Mouse (Mus musculus): Measurements from ENCODE around the gene Cox10. TPM values are rescaled to one million over a fixed set of nuclear protein-coding genes. Genes with fewer than 3 reads are reported as not detected.

Gene Cox10
- polyA plus RNA-seq, 1 experiment from 2014 or later = 21.9 TPM

DNA sequence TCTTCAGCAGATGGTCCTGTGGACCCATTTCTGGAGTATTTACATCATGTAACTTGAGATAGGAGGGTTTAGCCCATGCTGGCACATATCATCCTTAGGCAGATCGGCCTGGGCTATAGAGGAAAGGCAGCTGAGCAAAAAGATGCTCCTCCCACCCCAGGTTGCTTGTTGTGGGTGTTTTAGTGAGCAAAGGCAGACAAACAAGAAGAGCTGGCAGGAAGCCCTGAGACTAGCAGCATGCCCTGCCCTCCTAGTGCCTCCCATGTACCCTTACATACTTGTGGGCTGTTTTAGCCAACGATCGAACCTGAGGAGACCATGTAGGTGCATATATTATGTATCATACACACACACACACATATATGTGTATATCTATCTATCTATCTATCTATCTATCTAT lies 135.3 kb downstream of the Cox10 start:
- no peak overlapping the region for H3K27ac ChIP-seq
- no peak overlapping the region for H3K4me3 ChIP-seq
- WGBS = 91% methylated on average over 3 of the region's 3 CpGs
- no peak overlapping the region for H3K9ac ChIP-seq
- no peaks in the 10 kb centered on the region for H3K9me3 ChIP-seq
- no peak for ATAC-seq (ENCODE audit: low FRiP score, low read depth)
- no peaks in the 10 kb centered on the region for H3K27me3 ChIP-seq (replicated peaks)
- H3K4me1 ChIP-seq = no peaks in the 10 kb centered on the region
- no peak overlapping the region for H3K4me2 ChIP-seq (replicated peaks)
- H3K36me3 ChIP-seq = no peaks in the 10 kb centered on the region

DNA sequence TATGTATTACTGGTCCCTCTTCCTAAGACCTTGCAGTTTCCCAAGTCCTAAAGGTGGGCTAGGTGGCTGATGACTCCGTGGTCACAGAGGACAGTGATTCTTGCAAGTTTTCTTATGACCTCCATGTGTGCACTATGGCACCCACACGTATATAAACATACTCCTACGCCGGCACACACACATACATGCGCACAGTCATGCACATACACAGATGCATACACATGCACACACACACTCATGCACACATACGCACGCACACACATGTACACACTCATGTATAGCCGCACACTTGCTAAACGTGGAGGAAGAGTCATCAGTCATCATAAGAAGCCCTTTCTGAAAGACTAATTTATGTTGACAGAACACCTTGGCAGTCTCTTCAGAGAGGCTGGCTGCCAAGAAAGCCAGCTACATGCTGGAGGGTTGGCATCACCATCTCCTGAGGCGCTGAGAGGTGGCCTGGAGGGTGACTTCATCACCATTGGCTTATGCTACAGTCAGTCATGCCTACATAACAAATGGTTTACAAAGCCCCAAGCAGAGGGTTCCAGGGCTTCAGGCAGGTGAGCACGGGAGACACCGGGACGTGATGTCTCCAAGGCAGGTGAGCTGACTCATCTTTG lies 135.9 kb downstream of the Cox10 start:
- H3K4me3 ChIP-seq = no peak overlapping the region
- H3K36me3 ChIP-seq = no peaks in the 10 kb centered on the region
- H3K27me3 ChIP-seq (replicated peaks) = 0 out of 2 replicates have a peak, but pooled peaks cover 4% of the 10 kb centered on the region
- no peak overlapping the region for H3K4me2 ChIP-seq (replicated peaks)
- no peaks in the 10 kb centered on the region for H3K9me3 ChIP-seq
- no peak overlapping the region for H3K9ac ChIP-seq
- no peak for ATAC-seq (ENCODE audit: low FRiP score, low read depth)
- H3K27ac ChIP-seq = no peak overlapping the region
- 93% methylated on average over 13 of the region's 13 CpGs for WGBS
- no peaks in the 10 kb centered on the region for H3K4me1 ChIP-seq

DNA sequence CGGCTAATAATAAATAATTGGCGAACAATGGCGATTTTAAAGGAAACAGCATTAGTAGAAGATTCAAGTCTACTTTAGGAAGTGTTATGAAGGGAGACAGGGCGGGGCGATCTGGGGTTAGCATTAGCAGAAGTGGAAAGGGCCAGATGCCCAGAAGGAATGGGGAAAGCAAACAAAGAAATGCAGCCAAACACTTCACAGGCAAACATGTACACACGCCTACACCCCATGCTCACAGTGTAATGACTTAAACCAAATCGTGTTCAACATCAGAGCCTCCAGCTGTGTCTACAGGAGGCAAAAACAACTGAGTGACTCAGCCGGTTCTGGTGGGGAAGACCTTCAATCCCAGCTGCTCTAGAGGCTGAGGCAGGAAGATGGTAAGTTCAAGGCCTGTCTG lies 137.1 kb downstream of the Cox10 start:
- Histone ChIP-seq H3K27ac (no peak overlapping the region), H3K36me3 (no peaks in the 10 kb centered on the region), H3K4me2 (replicated peaks) (no peak overlapping the region), H3K9ac (no peak overlapping the region), H3K9me3 (no peaks in the 10 kb centered on the region), H3K4me1 (no peaks in the 10 kb centered on the region), H3K4me3 (no peak overlapping the region), H3K27me3 (replicated peaks) (0 out of 2 replicates have a peak, but pooled peaks cover 4% of the 10 kb centered on the region)
- WGBS = 86% methylated on average over 8 of the region's 8 CpGs
- ATAC-seq (ENCODE audit: low FRiP score, low read depth) = no peak

DNA sequence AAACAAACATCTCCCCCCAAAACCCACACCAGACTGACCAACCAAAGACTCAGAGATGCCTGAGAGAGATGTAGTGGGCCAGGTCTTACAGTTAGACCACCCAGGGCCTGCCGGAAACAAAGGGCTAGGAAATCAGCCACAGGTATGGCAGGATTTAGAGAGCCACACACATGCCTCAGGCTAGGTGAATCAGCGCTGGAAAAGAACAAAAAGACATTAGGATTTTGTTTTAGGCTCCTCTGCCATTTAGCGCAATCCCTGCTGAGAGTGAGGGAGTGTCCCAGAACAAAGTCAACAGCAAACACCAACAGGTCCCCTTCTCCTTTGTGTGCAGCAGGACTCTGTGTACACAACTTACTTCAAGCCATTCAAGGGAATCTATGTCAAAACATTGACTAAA lies 142.6 kb downstream of the Cox10 start:
- Histone ChIP-seq H3K9me3 (no peaks in the 10 kb centered on the region), H3K4me1 (no peaks in the 10 kb centered on the region), H3K4me3 (no peak overlapping the region), H3K27ac (no peak overlapping the region), H3K27me3 (replicated peaks) (0 out of 2 replicates have a peak, but pooled peaks cover 9% of the 10 kb centered on the region), H3K9ac (no peak overlapping the region), H3K36me3 (no peaks in the 10 kb centered on the region), H3K4me2 (replicated peaks) (no peak overlapping the region)
- WGBS = 38% methylated on average over 3 of the region's 3 CpGs
- no peak for ATAC-seq (ENCODE audit: low FRiP score, low read depth)

GRCm38 (mm10) chr11:63926901-63927300 lies 152.4 kb downstream of the Cox10 start:
- no peak overlapping the region for H3K27ac ChIP-seq
- no peaks in the 10 kb centered on the region for H3K36me3 ChIP-seq
- H3K9ac ChIP-seq = no peak overlapping the region
- ATAC-seq (ENCODE audit: low FRiP score, low read depth) = no peak
- peaks cover 33% of the 10 kb centered on the region for H3K27me3 ChIP-seq (replicated peaks)
- H3K4me2 ChIP-seq (replicated peaks) = no peak overlapping the region
- H3K9me3 ChIP-seq = no peaks in the 10 kb centered on the region
- H3K4me3 ChIP-seq = no peak overlapping the region
- 79% methylated on average over 6 of the region's 6 CpGs for WGBS
- peaks cover 22% of the 10 kb centered on the region for H3K4me1 ChIP-seq

DNA sequence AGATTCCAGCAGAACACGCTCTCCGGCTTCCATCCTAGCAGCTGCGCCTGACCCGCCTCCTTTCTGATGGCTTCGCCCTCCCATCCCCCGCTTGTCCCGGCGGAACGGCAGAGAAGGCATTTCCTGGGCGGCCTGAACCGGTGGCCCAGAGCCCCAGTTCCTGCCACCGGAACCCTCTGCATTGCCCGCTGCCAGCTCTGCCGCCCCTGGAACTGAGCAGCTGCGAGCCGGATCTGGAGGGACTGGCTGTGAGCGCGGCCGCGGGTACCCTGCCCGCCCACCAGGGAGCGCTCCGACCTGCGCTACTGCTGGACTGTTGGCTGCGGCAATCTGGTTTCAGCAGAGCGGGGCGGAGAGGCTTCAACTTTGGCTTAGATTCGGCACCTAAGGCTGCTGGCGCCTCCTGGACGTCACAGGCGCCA lies 154.1 kb downstream of the Cox10 start:
- H3K27ac ChIP-seq = no peak overlapping the region
- H3K9ac ChIP-seq = no peak overlapping the region

GRCm38 (mm10) chr11:63924286-63924930 lies 154.9 kb downstream of the Cox10 start:
- peaks cover 31% of the 10 kb centered on the region for H3K4me1 ChIP-seq

More for the DNA sequence above, 154.1 kb downstream of the Cox10 start:
- Histone ChIP-seq H3K4me1 (peaks cover 31% of the 10 kb centered on the region), H3K4me2 (replicated peaks) (peak overlapping the region; percentile 58), H3K36me3 (no peaks in the 10 kb centered on the region), H3K4me3 (peak overlapping the region; percentile 24), H3K27me3 (replicated peaks) (peaks cover 39% of the 10 kb centered on the region), H3K9me3 (no peaks in the 10 kb centered on the region)
- under 1% methylated on average over 31 of the region's 31 CpGs for WGBS
- no peak for ATAC-seq (ENCODE audit: low FRiP score, low read depth)

DNA sequence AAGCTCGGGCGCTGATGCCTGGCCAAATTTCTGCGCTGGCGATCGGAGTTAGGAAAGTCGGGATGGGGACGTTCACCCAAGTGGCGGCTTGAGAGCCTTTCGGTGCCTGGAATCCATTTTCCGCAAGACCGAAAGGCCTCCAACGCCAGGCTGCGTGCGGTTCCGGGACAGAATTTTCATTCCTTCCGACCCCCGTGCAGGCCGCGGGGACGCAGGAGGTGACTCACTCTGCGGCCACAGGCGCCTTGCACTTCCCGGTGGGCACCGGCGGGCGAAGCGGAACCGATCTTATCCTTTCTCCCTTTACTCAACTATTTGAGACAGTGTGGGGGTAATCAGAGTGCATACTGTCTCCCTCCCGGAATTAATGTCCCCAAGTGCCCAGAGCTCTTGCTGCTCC lies 155.9 kb downstream of the Cox10 start:
- Histone ChIP-seq H3K9me3 (no peaks in the 10 kb centered on the region), H3K9ac (no peak overlapping the region), H3K27ac (no peak overlapping the region), H3K4me2 (replicated peaks) (peak overlapping the region; percentile 94), H3K4me1 (peaks cover 40% of the 10 kb centered on the region), H3K27me3 (replicated peaks) (peaks cover 39% of the 10 kb centered on the region), H3K36me3 (no peaks in the 10 kb centered on the region), H3K4me3 (peak overlapping the region; percentile 21)
- WGBS = under 1% methylated on average over 29 of the region's 29 CpGs
- ATAC-seq (ENCODE audit: low FRiP score, low read depth) = no peak

More at GRCm38 (mm10) chr11:63924286-63924930, 154.9 kb downstream of the Cox10 start:
- Histone ChIP-seq H3K27ac (no peak overlapping the region), H3K4me2 (replicated peaks) (peak overlapping the region; percentile 58), H3K36me3 (no peaks in the 10 kb centered on the region), H3K9me3 (no peaks in the 10 kb centered on the region), H3K27me3 (replicated peaks) (peaks cover 39% of the 10 kb centered on the region), H3K9ac (no peak overlapping the region), H3K4me3 (no peak overlapping the region)
- WGBS = 5% methylated on average over 26 of the region's 26 CpGs
- ATAC-seq (ENCODE audit: low FRiP score, low read depth) = no peak

GRCm38 (mm10) chr11:63922091-63922621 lies 157.1 kb downstream of the Cox10 start, which contains the start of gene Hs3st3b1:
TSS of gene Hs3st3b1 (minus strand) at chr11:63922290.
- Histone ChIP-seq H3K4me3 (peak within 1 kb of the TSS; percentile 72), H3K9me3 (no peaks in the 10 kb centered on the region), H3K4me1 (peaks cover 49% of the 10 kb centered on the region), H3K27ac (no peak within 1 kb of the TSS), H3K4me2 (replicated peaks) (peak within 1 kb of the TSS; percentile 94), H3K36me3 (no peaks in the 10 kb centered on the region), H3K27me3 (replicated peaks) (peaks cover 39% of the 10 kb centered on the region), H3K9ac (peak within 1 kb of the TSS; percentile 81)
- WGBS = under 1% methylated on average over 43 of the region's 43 CpGs
- peak; percentile 95 for ATAC-seq (ENCODE audit: low FRiP score, low read depth)

- H3K4me1 ChIP-seq = peaks cover 52% of the 10 kb centered on the region
- peaks cover 39% of the 10 kb centered on the region for H3K27me3 ChIP-seq (replicated peaks)
- H3K4me3 ChIP-seq = peak overlapping the region; percentile 72
- H3K9ac ChIP-seq = peak overlapping the region; percentile 81
- no peaks in the 10 kb centered on the region for H3K9me3 ChIP-seq
- no peak for ATAC-seq (ENCODE audit: low FRiP score, low read depth)
- no peak overlapping the region for H3K27ac ChIP-seq
- under 1% methylated on average over 80 of the region's 80 CpGs for WGBS
- no peaks in the 10 kb centered on the region for H3K36me3 ChIP-seq
- peak overlapping the region; percentile 94 for H3K4me2 ChIP-seq (replicated peaks)
Measured at GRCm38 (mm10) chr11:63921044-63921951, 158.0 kb downstream of the Cox10 start.

- peak; percentile 43 for ATAC-seq (ENCODE audit: low FRiP score, low read depth)
- H3K4me3 ChIP-seq = peak overlapping the region; percentile 72
- H3K9ac ChIP-seq = peak overlapping the region; percentile 81
- peak overlapping the region; percentile 94 for H3K4me2 ChIP-seq (replicated peaks)
- peaks cover 52% of the 10 kb centered on the region for H3K4me1 ChIP-seq
- under 1% methylated on average over 33 of the region's 33 CpGs for WGBS
- peaks cover 33% of the 10 kb centered on the region for H3K27me3 ChIP-seq (replicated peaks)
- H3K9me3 ChIP-seq = no peaks in the 10 kb centered on the region
- no peak overlapping the region for H3K27ac ChIP-seq
- H3K36me3 ChIP-seq = no peaks in the 10 kb centered on the region
Measured at GRCm38 (mm10) chr11:63920531-63920930, 158.7 kb downstream of the Cox10 start.

Data from neural tube, embryonic 12.5 days (tissue).